Comparison of ENCODE assay signal across 33 mouse cellular contexts in genomic region chr13:74073369-74073768, GRCm38 (mm10). TPM values are rescaled to one million over a fixed set of nuclear protein-coding genes. Genes with fewer than 3 reads are reported as not detected.
"Had no signal": no experiment of that assay in that cellular context is flagged by ENCODE, and none has a peak within 500 bp of the region (broad histone marks: within the 10 kb centered on the region; RNA-seq: fewer than 3 reads in every experiment).

No protein-coding gene starts in this region.

- H3K9me3 ChIP-seq: embryonic facial prominence, embryonic 10.5 days; embryonic facial prominence, embryonic 12.5 days; embryonic facial prominence, embryonic 13.5 days; embryonic facial prominence, embryonic 15.5 days; forebrain, embryonic 10.5 days; forebrain, embryonic 12.5 days; forebrain, embryonic 13.5 days; forebrain, embryonic 15.5 days had no signal

- ATAC-seq: forebrain, embryonic 13.5 days; forebrain, embryonic 14.5 days; forebrain, embryonic 15.5 days; forebrain, embryonic 16.5 days; forebrain, postnatal 0 days had no signal

- H3K27ac ChIP-seq: embryonic facial prominence, embryonic 10.5 days; embryonic facial prominence, embryonic 12.5 days; embryonic facial prominence, embryonic 13.5 days; embryonic facial prominence, embryonic 15.5 days; forebrain, embryonic 10.5 days; forebrain, embryonic 12.5 days; forebrain, embryonic 13.5 days; forebrain, embryonic 15.5 days; gastrocnemius, adult 2 months had no signal

- H3K4me3 ChIP-seq: embryonic facial prominence, embryonic 10.5 days; embryonic facial prominence, embryonic 12.5 days; embryonic facial prominence, embryonic 13.5 days; embryonic facial prominence, embryonic 15.5 days; erythroblast, embryonic 14.5 days; forebrain, embryonic 10.5 days; forebrain, embryonic 12.5 days; forebrain, embryonic 13.5 days; forebrain, embryonic 15.5 days; gastrocnemius, adult 2 months had no signal

- H3K4me2 ChIP-seq: embryonic facial prominence, embryonic 12.5 days; embryonic facial prominence, embryonic 13.5 days; embryonic facial prominence, embryonic 15.5 days; forebrain, embryonic 12.5 days; forebrain, embryonic 13.5 days; forebrain, embryonic 15.5 days had no signal

- DNase-seq: cerebellum, adult 18-20 months; cerebellum, adult 2 months; cerebellum, adult 8-10 months; cerebellum, adult 9-10 months; cerebellum, adult 9-11 months; cerebellum, postnatal 10 days; cerebellum, postnatal 14 days; cerebellum, postnatal 25 days; cerebellum, postnatal 36 days; embryo, embryonic 11 days; forebrain, postnatal 0 days; gastrocnemius, adult 2 months; gastrocnemius, postnatal 10 days; gastrocnemius, postnatal 14 days; gastrocnemius, postnatal 25 days; gastrocnemius, postnatal 36 days; heart, adult 18-20 months had no signal

- H3K4me1 ChIP-seq: embryonic facial prominence, embryonic 10.5 days; embryonic facial prominence, embryonic 12.5 days; embryonic facial prominence, embryonic 13.5 days; embryonic facial prominence, embryonic 15.5 days; forebrain, embryonic 10.5 days; forebrain, embryonic 12.5 days; forebrain, embryonic 13.5 days; forebrain, embryonic 15.5 days had no signal

- H3K36me3 ChIP-seq: embryonic facial prominence, embryonic 10.5 days; embryonic facial prominence, embryonic 12.5 days; embryonic facial prominence, embryonic 13.5 days; embryonic facial prominence, embryonic 15.5 days; forebrain, embryonic 10.5 days; forebrain, embryonic 12.5 days; forebrain, embryonic 15.5 days had no signal

- H3K27me3 ChIP-seq: embryonic facial prominence, embryonic 12.5 days; embryonic facial prominence, embryonic 13.5 days; embryonic facial prominence, embryonic 15.5 days; forebrain, embryonic 12.5 days; forebrain, embryonic 15.5 days had no signal

- H3K9ac ChIP-seq: embryonic facial prominence, embryonic 12.5 days; embryonic facial prominence, embryonic 13.5 days; embryonic facial prominence, embryonic 15.5 days; forebrain, embryonic 12.5 days; forebrain, embryonic 13.5 days; forebrain, embryonic 15.5 days; forebrain, postnatal 0 days had no signal

RNA-seq across cellular contexts. Expression of gene Slc9a3, which starts 47.9 kb away (rescaled TPM):
- total RNA-seq: common myeloid progenitor, adult 5-6 weeks; granulocyte monocyte progenitor cell, adult 5-6 weeks had no signal
- polyA plus RNA-seq: embryonic facial prominence, embryonic 11.5 days; embryonic facial prominence, embryonic 12.5 days; embryonic facial prominence, embryonic 13.5 days; embryonic facial prominence, embryonic 14.5 days; erythroblast, embryonic 14.5 days; forebrain, embryonic 10.5 days; forebrain, embryonic 11.5 days; forebrain, embryonic 12.5 days; forebrain, embryonic 14.5 days; forebrain, embryonic 15.5 days had no signal
